Mouse (Mus musculus) liver, adult 2 months (tissue): ENCODE measurements around the gene Klhdc8b. TPM values are rescaled to one million over a fixed set of nuclear protein-coding genes. Genes with fewer than 3 reads are reported as not detected.

Experiments used
- DNase-seq: peaks from one replicate; pipeline ENCODE4 v3.0.0-alpha.2; 2011; ENCODE audit warnings: low read depth, low spot score; ENCODE audit errors: extremely low read depth
- H3K27ac ChIP-seq: fragments of 200-500 bp; replicated peaks from 2 replicates; pipeline ENCODE4 v1.5.1; 2012; ENCODE audit warnings: low read depth, mild to moderate bottlenecking, control low read depth, inconsistent platforms, low read length; ENCODE audit not compliant: insufficient read depth
- H3K27me3 ChIP-seq: fragments of 200-500 bp; 2 replicates; pipeline ENCODE4 v1.6.1; 2012; ENCODE audit warnings: mild to moderate bottlenecking, moderate library complexity, low read length, inconsistent platforms; ENCODE audit not compliant: control insufficient read depth, insufficient read depth
- H3K36me3 ChIP-seq: fragments of 200-500 bp; 2 replicates; pipeline ENCODE4 v1.6.1; 2012; ENCODE audit warnings: low read length, inconsistent platforms; ENCODE audit not compliant: control insufficient read depth, insufficient read depth
- H3K4me1 ChIP-seq: fragments of 200-500 bp; 2 replicates; pipeline ENCODE4 v1.6.1; 2011; ENCODE audit warnings: low read length; ENCODE audit not compliant: control insufficient read depth, insufficient read depth
- H3K4me3 ChIP-seq: fragments of 200-500 bp; 2 replicates; pipeline ENCODE4 v1.5.1; 2011; ENCODE audit warnings: low read depth, mild to moderate bottlenecking, control low read depth, low read length, moderate library complexity; ENCODE audit not compliant: insufficient read depth
- H3K79me2 ChIP-seq: fragments of 200-500 bp; 2 replicates; pipeline ENCODE4 v1.6.1; 2012; ENCODE audit warnings: inconsistent platforms, mild to moderate bottlenecking, low read length, moderate library complexity; ENCODE audit not compliant: control insufficient read depth, insufficient read depth
- H3K9ac ChIP-seq: fragments of 200-500 bp; 2 replicates; pipeline ENCODE4 v1.6.1; 2012; ENCODE audit warnings: low read depth, mild to moderate bottlenecking, control low read depth, inconsistent platforms, low read length
- CTCF ChIP-seq: fragments of 200-500 bp; IDR thresholded peaks from 2 replicates; pipeline ENCODE4 v1.5.1; 2011; ENCODE audit warnings: low read depth, low read length, control low read depth
- POLR2A ChIP-seq: fragments of 200-500 bp; IDR thresholded peaks from 2 replicates; pipeline ENCODE4 v1.6.1; 2011; ENCODE audit warnings: low read length, control low read depth; ENCODE audit not compliant: insufficient read depth; ENCODE audit errors: extremely low read depth
- whole genome bisulfite sequencing: fragments of 180-500 bp; shearing (Covaris S2); methylation state at CpG from one replicate; pipeline ENCODE4 v1.1.7; 2018; 5-methylcytosine and 5-hydroxymethylcytosine counted together
- polyA plus RNA-seq: library from polyadenylated mRNA; depleted of rRNA; stranded (reverse); fragments of >200 nt; gene quantifications from 2 replicates; pipeline ENCODE4 v1.2.3, GENCODE M21; 2012
- total RNA-seq: library from RNA; depleted of rRNA; stranded (reverse); fragments of >200 nt; gene quantifications from 2 replicates; pipeline ENCODE4 v1.2.3, GENCODE M21; 2014

Gene Klhdc8b
- total and polyA plus RNA-seq, 2 experiments: 8.7 to 25.6 TPM

DNA sequence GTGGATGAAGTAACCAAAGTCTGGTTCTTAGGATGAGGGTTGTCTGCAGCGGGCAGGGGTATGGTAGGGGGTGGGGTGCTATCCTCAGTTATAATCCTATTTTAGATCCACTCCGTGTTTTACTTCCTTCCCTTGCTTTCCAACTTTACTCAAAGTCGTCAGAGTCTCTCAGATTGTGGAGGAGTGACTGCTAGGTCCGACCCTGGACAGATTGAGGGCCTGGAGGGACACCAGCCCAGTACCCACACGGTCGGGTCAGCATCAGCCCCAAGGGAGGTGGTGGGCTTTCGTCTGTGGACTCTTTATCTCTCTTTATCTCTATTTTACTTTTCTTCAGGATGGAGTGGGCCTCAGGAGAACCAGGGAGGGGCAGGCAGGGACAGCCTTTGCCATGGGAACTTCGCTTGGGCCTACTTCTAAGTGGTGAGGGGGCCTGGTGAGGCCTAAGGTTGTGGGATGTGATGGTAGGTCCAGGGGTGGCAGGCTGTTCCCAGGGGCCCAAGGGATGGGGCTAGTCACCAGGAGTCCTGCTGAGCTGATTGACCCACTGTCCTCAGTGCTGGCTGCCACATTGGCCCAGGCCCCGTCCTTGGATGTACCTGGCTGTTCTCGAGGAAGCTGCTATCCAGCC, 18.5 kb upstream of the Klhdc8b start, which contains the start of gene Lamb2:
Lamb2 (plus strand) TSS at position 16 of the 631 bp plus-strand sequence.
- Histone ChIP-seq H3K27ac (no peak within 1 kb of the TSS), H3K36me3 (no peaks in the 10 kb centered on the region), H3K4me3 (peak within 1 kb of the TSS; percentile 68), H3K9ac (peak within 1 kb of the TSS; percentile 56), H3K27me3 (no peaks in the 10 kb centered on the region), H3K79me2 (no peaks in the 10 kb centered on the region), H3K4me1 (no peaks in the 10 kb centered on the region)
- TF ChIP-seq CTCF: no peak
- TF ChIP-seq POLR2A: no peak
- WGBS: 35% methylated on average over 10 of the region's 10 CpGs
- DNase-seq: peak; percentile 20

DNA sequence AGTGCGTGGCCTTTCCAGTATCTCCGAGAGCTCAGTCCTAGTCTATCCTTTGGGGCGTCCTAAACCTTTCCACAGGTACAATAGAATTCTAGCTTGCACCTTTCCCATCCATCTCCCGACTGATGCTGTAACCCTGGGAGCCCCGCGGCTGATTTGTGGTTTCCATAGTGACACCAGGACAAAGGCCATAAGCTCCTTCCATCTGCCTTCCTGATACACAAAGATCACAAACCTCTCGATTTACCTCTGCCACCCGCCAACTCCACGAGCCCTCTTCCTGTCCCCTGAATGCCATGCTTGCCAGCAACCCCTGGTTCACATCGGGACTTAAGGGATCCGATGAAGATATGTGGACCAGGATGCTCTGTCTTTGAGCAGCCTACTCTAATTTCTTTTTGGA, 17.9 kb upstream of the Klhdc8b start:
- no peak for DNase-seq
- Histone ChIP-seq H3K27me3 (no peaks in the 10 kb centered on the region), H3K79me2 (no peaks in the 10 kb centered on the region), H3K27ac (no peak overlapping the region), H3K4me1 (no peaks in the 10 kb centered on the region), H3K9ac (no peak overlapping the region), H3K36me3 (no peaks in the 10 kb centered on the region), H3K4me3 (no peak overlapping the region)
- 36% methylated on average over 11 of the region's 11 CpGs for WGBS
- TF ChIP-seq POLR2A (no peak), CTCF (no peak)

DNA sequence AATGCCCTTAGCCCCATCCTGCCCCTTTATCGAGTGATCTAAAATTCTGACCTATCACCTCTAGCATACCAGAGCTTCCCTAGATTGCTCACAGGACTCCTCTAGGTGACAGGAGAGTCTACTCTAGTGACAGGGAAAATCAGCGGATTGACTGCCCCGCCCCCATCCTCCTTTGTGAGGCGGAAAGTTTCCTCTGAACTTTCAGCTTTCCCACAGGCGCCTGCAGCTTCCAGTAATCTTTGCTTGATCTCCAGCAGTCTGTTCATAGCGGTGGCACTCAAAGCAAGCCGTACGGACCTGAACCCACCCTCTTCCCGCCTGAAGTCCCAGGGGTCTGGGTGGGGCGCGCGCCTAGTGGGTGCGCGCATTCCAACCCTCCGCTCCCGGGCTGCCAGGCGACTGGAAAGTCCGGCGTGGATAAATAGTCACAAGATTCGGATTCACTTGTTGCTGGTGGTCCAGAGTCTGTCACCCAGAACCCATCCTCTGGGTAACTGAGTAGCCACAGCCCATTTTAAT, 17.3 kb upstream of the Klhdc8b start:
- H3K27ac ChIP-seq: no peak overlapping the region
- H3K4me3 ChIP-seq: peak overlapping the region; percentile 68
- no peaks in the 10 kb centered on the region for H3K4me1 ChIP-seq
- TF ChIP-seq CTCF (no peak), POLR2A (no peak)
- WGBS: 2% methylated on average over 20 of the region's 20 CpGs
- no peak for DNase-seq
- H3K9ac ChIP-seq: peak overlapping the region; percentile 56
- no peaks in the 10 kb centered on the region for H3K79me2 ChIP-seq
- no peaks in the 10 kb centered on the region for H3K36me3 ChIP-seq
- H3K27me3 ChIP-seq: no peaks in the 10 kb centered on the region

DNA sequence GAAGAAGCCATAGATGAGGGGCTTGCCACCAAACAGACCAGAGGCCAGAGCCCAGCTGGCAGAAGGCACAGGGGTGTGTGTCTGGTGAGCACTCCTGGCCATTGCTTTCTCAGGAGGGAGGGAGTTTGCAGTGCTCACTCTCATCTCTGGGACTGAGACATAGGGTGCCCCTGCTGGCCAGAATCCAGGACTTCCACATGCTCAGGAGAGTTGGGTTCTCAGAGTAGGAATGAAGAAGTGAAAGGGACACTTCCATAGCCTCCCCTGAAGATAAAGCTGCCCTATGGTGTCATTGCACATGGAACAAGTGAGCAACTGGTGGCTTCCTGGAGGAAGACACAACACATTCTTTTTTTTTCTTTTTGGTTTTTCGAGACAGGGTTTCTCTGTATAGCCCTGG, 13.1 kb upstream of the Klhdc8b start:
- no peak for TF ChIP-seq POLR2A
- no peak for TF ChIP-seq CTCF
- Histone ChIP-seq H3K79me2 (no peaks in the 10 kb centered on the region), H3K36me3 (no peaks in the 10 kb centered on the region), H3K4me1 (no peaks in the 10 kb centered on the region), H3K9ac (no peak overlapping the region), H3K27me3 (no peaks in the 10 kb centered on the region), H3K27ac (no peak overlapping the region), H3K4me3 (no peak overlapping the region)
- no peak for DNase-seq
- 44% methylated on average over 1 of the region's 1 CpGs for WGBS

DNA sequence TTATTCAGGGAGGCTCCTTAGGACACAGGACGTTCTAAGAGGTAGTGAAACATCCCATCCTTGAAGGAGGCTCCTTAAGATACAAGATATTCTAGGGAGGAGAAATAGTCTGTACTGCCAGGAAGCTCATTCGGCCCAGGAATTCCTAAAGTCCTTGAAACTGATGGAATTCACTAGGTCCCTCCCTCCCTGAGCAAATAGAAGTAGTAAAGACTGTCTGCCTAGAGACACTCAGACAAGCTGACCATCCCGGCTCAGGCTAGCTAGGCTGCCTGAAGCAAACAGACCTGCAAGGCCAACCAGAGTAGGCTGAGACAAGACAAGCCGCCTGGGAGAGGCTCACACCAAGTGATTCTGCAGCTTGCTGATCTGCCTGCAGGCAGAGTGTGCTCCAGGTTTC, 8.5 kb upstream of the Klhdc8b start:
- Histone ChIP-seq H3K36me3 (no peaks in the 10 kb centered on the region), H3K4me3 (no peak overlapping the region)
- 65% methylated on average over 4 of the region's 4 CpGs for WGBS

DNA sequence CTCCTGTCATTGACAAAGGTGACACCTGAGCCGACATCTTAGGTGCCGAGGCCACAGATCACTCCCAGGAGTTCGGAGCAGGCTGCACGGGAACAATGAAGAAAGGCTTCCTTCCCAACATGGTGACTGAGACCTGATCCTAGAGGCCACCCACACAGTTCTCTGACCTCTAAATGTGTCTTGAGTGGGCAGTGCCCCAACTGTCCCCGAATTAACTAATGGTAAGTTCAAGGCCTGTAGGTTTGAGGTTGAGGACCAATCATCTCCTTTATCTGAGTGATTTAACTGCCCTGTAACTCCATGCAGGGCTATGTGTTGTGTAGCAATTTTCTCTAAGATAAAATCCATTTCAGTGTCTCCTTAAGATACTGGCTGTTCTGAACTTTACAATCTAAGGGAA, 8.0 kb upstream of the Klhdc8b start:
- DNase-seq: no peak
- Histone ChIP-seq H3K79me2 (no peaks in the 10 kb centered on the region), H3K36me3 (no peaks in the 10 kb centered on the region), H3K9ac (no peak overlapping the region), H3K4me3 (no peak overlapping the region), H3K27ac (no peak overlapping the region), H3K4me1 (no peaks in the 10 kb centered on the region), H3K27me3 (no peaks in the 10 kb centered on the region)
- no peak for TF ChIP-seq CTCF
- 81% methylated on average over 5 of the region's 5 CpGs for WGBS

More for the DNA sequence above, 8.5 kb upstream of the Klhdc8b start:
- H3K9ac ChIP-seq: no peak overlapping the region
- H3K27ac ChIP-seq: no peak overlapping the region
- H3K27me3 ChIP-seq: no peaks in the 10 kb centered on the region
- no peaks in the 10 kb centered on the region for H3K4me1 ChIP-seq
- no peak for TF ChIP-seq CTCF
- no peak for TF ChIP-seq POLR2A
- DNase-seq: no peak
- no peaks in the 10 kb centered on the region for H3K79me2 ChIP-seq
